Mouse (Mus musculus) v-Abl transformed pro-B cells (cell line): ENCODE results near the gene Flii.

Source experiments
- in situ Hi-C, 2 experiments: fragments of 400-800 bp; cut with MboI; formaldehyde crosslinking; loops; one replicate each; pipeline ENCODE4 v1.15.1; 2025; ENCODE audit not compliant: unreplicated experiment in 2 of 2

Gene Flii

DNA sequence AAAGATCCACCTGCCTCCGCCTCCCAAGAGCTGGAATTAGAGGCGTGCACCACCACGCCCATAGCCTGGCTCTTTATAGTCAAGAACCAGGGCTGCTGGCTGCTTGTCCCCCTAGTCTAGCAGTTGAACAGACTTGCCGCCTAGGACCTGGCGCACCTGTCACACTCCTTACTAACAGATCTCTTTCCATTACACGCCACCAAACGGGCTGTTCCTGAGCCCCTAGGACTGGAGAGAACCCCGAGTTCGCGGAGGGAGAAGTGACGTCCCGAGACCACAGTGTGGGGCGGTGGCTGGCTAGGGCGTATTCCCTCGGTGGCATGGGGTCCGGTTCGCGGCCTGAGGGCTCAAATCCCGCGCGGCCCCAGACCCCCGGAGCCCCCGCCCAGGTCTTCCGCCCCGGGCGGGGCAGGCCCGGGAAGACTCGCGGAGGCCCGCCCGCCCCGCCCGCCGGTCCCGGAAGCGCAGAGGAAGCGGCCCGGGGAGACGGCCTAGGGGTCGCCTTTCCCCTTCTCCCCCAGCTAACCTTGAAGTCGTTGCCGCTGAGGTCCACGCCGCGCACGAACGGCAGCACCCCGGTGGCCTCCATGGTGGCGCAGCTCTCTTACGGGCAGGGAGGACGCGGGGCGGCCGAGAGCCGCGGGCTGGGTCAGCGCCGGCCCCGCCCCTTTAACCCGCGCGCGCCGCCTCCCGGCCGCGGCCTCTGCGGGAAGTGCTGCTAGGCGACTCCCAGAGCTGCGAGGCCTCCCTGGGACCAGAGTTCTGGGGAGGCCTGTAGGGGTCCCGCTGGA, at the start of gene Flii:
TSS of gene Flii (minus strand) at position 663 of the 791 bp plus-strand sequence.
- in situ Hi-C loops, result loop anchor here (5.0 kb wide), 1 partner anchor 51 kb away; the partner anchor contains the start of genes Smcr8 (in 2 of the 2) and Top3a (in 2 of the 2)

DNA sequence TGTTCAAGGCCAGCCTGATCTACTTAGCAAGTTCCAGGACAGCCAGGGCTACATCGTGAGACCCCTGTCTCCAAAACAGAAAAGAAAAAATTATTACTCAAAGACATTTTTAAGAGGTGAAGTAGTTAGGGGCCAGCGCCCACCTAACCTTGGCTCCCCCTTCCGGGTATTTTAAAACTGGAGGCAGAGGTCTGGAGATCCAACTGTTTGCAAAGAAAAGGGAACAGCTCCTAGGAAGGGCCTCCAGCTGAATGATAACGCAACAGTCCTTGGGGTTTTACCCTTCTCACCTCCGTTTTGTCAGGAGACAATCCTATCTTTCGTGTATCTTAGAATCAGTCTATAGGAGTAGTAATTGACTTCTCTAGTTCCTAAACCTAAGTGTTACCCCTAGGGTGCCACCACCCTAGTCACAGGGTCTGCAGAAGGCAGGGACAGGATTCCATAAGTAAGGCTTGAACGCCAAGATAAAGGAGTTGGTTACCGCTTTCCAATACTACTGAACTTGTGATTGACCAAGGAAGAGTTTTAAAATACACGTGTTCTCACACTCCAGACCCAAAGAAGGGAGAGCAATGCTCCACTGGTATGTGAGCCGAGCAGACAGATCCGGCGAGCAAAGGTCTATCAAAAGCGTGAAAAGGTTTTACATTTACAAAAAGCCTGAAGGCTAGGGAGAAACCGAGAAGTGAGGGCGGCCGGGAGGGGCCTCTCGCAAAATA, 49.2 kb upstream of the Flii start:
- in situ Hi-C loops, result loop anchor here (5.0 kb wide), 2 partner anchors 49 to 79 kb away; partner anchors contain the start of genes Flii (in 2 of the 2), Mief2 (in 2 of the 2) and Llgl1 (in 1 of the 2)

DNA sequence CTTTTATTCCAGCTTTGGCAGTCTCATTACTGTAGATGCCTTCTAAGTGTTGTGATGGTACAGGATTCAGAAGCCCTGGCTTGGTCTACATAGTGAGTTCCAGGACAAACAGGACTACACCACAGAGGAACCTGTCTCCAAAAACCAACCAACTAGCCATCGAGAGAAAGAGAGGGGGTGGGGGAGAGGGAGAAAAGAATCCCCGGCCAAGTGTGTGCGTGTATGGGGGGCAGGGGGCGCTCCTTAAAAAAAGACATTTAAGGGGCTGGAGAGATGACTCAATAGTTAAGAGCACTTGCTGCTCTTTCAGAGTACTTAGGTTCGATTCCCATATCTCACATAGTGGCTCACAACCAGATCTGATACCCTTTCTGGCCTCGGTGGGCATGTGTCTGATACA, 48.5 kb upstream of the Flii start:
- in situ Hi-C loops, result loop anchor here (5.0 kb wide), 2 partner anchors 48 to 78 kb away; partner anchors contain the start of genes Flii (in 2 of the 2), Mief2 (in 2 of the 2) and Llgl1 (in 1 of the 2)

DNA sequence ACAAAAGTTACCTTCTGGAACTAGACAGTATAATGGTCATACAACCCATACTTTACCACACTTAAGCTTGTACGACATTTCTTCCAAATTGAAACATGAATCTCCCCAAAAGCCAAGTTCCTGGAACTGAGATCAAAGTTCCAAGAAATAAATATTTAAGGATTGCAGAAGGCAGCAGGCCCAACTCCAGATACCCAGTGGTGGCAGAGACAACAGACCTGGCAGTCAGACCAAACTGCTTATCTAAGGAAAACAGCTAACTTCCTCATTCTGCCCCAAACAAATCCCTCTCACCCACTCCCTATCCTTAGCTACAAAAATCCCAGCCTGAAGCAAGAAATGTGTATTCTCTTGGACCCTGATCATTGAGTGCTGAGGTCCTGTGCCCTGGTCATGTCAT, 47.8 kb upstream of the Flii start:
- in situ Hi-C loops, result loop anchor here (5.0 kb wide), 2 partner anchors 48 to 78 kb away; partner anchors contain the start of genes Flii (in 2 of the 2), Mief2 (in 2 of the 2) and Llgl1 (in 1 of the 2)

DNA sequence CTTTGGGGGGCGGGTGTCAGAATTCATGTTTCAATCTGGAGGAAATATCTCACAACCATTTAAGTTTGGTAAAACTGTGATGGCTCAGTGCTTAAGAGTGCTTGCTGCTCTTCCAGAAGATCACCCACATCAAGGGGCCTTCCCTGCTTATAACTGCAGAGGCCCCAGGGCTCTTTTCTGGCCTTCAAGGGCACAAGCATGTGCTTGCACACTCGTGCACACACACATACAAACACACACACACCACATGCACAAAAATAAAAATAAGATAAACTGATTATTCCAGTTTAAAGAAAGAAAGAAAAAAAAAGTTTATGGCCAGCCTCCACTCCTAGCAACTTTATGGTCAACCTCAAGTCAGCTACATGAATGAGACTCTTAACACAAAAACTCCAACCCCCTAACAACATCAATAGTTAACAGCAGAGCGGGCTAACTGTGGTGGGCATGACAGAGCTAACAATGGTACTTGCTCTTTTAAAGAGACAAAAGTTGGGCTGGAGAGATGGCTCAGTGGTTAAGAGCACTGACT, 47.2 kb upstream of the Flii start:
- in situ Hi-C loops, result no loop called here

DNA sequence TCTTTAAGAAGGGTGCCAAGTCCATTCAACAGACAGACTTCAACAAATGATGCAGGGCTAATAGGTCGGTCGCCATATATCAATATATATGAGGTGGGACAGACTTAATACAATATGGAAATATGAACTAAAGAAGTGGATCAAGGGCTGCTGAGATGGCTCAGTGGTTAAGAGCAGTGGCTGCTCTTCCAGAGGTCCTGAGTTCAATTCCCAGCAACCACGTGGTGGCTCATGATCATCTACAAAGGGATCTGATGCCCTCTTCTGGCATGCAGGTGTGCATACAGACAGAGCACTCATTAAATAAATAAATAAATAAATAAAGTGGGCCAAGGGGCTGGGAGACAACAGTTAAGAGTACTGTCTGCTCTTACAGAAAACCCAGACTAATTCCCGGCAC, 45.1 kb upstream of the Flii start:
- in situ Hi-C loops, result no loop called here

DNA sequence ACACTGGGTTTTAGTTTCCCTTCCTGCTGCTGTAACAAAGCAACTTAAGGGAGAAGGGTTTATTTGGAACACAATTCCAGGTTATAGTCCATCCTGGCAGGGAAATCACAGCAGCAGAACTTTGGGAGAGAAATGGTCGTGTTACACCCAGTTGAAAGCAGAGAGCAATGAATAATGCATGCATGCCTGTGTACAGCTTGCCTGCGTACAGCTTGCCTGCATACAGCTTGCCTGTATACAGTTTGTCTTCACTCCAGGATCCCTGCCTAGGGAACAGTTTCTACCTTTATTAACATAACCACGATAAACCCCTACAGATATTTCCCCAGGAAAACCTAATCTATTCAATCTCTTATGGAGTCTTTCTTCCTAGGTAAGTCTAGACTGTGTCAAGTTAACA, 43.7 kb upstream of the Flii start:
- in situ Hi-C loops, result no loop called here

DNA sequence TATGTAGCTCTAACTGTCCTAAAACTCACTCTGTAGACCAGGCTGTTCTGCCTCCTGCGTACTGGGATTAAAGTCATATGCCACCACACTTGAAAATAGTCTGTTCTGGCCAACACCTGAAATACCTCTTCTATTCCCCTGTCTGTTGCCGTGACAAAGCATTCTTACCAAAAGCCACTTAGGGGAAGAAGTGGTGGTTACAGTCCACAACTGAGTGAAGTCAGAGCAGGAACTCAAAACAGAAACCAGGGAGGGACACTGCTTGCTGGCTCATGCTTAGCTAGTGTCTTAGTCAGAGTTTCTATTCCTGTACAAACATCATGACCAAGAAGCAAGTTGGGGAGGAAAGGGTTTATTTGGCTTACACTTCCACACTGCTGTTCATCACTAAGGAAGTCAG, 42.3 kb upstream of the Flii start:
- in situ Hi-C loops, result no loop called here

DNA sequence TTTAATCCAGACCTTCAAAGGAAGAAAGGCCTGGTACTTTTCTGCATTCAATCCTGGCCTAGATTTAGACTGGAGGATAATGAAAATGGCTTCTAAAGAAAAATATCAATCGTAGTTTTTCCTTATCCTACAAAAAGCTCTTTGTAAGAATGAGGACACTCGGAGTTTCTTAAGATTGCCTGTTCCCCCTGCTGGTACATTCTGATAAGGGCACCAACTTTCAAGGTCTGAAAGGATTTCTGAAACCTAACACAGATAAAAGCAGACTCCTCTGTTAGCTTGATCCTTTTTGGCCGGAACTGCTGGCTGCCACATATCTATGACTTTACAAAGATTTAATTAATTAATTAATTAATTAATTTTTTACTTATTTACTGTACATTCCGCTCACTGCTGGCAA, 39.9 kb upstream of the Flii start:
- in situ Hi-C loops, result no loop called here

DNA sequence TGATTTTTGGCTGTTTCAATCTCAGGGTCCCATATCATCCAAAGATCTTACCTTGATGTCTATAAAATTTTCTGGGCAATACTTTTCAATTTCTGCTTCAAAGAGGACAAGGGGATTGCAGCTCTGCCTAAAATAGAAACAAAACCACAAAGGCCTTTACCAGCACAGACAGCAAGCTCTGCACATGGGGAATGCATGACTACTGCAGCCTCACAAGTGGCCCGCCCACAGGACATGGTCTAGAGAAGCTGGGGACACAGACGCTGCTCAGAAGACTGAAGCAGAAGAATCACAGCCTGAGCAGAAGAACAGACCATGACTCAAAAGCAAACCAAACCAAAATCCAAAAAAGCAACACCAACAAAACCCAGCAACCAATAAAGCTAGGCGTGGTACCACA, 34.6 kb upstream of the Flii start:
- in situ Hi-C loops, result no loop called here

DNA sequence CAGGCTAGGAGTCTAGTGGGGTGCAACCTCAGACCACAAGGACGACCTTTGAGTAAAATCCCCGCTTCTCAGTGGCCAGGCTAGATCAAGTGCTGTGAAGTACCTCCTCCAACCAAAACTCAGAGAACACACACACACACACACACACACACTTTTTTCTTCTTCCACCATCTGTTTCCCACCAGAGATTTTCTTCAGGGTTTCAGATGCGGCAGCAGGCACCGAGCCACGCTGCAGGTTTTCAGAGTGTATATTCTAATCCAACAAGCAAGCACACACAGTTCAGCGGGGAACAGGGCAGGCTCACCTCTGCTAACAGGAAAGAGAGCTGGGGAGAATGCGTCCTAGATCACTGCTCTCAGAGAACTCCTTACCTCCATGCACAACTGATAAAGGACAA, 28.5 kb upstream of the Flii start:
- in situ Hi-C loops, result no loop called here

DNA sequence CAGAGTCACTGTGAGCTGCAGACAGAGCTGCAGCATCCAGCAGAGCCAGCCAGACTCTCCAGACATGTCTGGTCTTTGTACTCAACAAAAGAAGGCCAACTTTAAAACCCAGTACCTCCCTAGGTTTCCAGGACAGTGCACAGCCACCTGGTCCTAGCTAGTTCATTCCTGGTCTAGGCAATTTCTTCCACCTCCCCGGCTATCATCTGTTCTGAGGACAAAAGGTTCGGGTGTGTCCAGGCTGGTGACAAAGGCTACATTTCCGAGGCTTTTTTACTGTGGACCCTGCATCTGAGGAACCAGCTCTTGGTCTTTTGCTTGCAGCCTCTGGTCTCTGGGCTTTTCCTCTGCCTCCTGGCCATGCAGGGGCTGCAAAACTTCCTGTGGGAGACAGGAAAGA, 13.3 kb upstream of the Flii start:
- in situ Hi-C loops, result no loop called here

DNA sequence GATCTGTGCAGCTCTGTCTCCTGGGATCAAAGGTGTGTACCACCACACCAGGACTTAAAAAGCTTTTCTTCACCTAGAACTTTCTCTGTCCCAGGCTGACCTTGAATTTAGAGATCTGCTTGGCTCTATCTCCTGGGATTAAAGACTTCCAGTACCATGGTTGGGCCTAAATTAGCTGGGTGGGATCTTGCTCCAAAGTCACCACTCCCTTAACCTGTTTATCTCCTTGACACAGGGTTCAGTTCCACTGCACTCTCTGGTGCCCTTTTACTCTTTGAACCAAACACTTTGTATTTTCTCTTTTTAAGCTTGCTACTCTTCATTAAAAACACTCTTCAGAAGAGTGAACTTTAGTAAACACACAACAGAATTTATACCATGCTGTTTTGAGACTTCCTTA, 10.4 kb upstream of the Flii start:
- in situ Hi-C loops, result loop anchor here in 1 of 2 experiments (5.0 kb wide), 1 partner anchor 90 kb away; no protein-coding TSS in a partner anchor

DNA sequence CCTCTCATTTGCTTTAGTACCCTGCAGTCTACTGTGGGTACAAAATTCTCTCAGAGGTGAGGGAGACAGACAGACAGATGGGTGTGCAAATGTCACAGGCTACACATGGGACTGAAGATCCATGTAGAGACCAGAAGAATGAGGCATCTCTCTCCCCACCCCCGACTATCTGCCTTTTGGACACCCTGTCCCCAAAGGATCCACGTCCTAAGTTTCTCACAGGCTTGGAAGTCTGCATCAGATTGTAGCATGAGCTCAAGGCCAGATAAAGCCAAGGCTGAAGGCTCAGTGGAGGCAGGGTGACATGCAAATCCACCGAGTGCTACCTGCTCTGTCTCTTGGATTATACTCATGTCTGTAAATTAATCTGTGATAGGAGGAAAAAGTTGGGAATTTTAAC, 9.4 kb upstream of the Flii start:
- in situ Hi-C loops, result loop anchor here in 1 of 2 experiments (5.0 kb wide), 1 partner anchor 91 kb away; no protein-coding TSS in a partner anchor

DNA sequence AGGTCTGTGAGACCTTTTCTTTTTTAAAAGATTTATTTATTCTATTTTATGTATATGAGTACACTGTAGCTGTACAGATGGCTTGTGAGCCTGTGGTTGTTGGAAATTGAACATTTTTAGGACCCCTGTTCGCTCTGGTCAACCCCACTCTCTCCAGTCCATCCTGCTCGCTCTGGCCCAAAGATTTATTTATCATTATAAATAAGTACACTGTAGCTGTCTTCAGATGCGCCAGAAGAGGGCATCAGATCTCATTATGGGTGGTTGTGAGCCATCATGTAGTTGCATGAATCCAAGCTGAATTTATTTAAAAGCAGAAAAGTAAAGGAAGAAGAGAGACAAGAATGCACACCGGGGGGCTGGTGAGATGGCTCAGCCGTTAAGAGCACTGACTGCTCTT, 8.1 kb upstream of the Flii start:
- in situ Hi-C loops, result loop anchor here in 1 of 2 experiments (5.0 kb wide), 1 partner anchor 92 kb away; no protein-coding TSS in a partner anchor

DNA sequence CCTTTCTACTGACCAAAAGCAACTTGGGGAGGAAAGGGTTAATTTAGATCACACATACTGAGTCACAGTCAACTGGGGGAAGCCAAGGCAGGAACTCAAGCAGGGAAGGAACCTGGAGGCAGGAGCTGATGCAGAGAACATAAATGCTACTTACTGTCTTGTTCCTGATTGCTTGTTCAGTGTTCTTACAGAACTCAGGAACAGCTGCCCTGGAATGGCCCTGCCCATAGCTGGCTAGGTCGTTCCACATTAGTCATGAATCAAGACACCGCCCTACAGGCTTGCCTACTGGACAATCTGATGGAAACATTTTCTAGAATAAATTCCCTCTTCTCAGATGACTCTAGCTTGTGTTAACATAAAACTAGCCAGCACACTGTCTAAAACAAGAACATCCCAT, 7.1 kb upstream of the Flii start:
- in situ Hi-C loops, result no loop called here

DNA sequence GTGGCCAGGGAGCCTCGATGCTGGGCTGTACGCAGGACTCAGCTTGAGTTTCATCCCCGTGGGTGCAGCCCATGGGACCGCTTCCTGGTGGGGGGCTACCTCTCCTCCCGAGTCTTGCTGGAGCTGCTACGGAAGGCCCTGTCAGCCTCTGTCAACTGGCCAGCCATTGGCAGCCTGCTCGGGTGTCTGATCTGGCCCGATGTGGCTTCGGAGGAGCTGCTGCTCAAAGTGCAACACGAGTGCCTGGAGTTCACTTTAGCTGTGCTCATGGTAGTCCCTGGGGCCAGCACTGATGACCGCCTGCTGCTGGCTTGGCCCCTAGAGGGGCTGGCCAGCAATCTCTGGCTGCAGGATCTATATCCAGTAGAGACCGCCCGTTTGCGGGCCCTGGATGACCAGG, 4.2 kb upstream of the Flii start:
- in situ Hi-C loops, result no loop called here

DNA sequence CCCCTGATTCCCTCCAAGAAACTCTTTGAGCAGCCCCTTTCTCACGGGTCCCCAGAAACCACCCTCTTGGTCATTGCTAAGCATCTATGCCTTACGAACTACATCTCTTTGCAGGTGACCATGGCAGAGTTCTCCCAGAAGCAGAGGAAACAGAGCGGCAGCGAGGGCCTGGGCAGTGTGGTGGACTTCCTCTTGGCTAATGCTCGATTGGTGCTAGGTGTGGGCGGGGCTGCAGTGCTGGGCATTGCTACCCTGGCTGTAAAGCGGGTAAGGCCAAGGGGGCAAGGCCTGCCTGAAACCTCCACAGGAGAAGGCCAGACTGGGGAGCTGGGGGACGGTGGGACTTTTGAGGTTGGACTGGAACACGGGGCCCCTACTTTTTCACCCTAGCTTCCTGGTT, 3.1 kb upstream of the Flii start:
- in situ Hi-C loops, result no loop called here

DNA sequence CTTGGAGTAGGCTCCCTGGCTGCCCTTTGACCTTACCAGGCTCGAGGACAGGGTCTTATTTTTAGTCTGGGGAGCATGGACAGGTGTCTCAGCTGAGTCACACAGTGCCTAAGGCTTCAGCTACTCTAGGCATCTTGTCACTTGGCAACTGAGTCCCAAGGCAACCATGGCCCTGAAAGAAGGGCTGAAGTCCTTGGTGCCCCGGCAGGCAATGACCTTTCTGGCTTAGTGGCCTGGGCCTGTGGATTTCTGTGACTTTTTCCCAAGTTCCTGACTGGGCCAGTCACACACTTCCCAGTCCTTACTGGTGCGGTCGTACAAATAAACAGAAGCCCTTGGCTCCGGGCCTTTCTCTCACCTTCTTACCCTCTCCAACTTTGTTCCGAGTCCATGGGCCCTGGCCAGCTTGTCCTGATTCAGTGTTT, 2.2 kb upstream of the Flii start:
- in situ Hi-C loops, result loop anchor here (5.0 kb wide), 1 partner anchor 48 kb away; the partner anchor contains the start of genes Smcr8 (in 2 of the 2) and Top3a (in 2 of the 2)

DNA sequence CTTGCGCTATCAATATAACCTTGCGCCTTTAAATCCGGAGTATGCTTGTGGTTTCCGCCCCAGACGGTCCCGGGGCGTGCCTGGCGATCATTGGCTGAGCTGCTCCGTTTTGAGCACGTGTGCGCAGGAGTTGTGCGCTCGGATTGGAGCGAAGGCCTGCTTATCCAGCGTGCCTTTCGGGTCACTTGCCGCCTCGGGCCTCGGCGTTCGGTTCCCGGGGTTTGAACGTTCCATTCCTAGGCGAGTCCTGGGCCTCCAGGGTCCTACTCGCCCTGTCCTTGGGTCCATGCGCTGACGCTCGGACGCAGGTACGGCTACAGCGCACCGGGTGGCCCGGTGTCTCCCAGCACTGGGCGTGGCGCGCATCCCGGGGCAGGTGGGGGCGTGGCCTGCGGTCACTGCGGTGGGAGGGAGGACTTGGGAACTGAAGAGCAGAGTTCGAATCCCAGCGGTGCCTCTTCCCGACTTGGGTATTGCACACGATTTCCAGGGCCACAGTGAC, 1.2 kb upstream of the Flii start, which contains the start of gene Mief2:
TSS of gene Mief2 (plus strand) at position 139 of the 502 bp plus-strand sequence.
- in situ Hi-C loops, result loop anchor here (5.0 kb wide), 1 partner anchor 49 kb away; the partner anchor contains the start of genes Smcr8 (in 2 of the 2) and Top3a (in 2 of the 2)
